Mouse (Mus musculus): Measurements from ENCODE around the gene Casp8ap2.

The Casp8ap2 gene

DNA sequence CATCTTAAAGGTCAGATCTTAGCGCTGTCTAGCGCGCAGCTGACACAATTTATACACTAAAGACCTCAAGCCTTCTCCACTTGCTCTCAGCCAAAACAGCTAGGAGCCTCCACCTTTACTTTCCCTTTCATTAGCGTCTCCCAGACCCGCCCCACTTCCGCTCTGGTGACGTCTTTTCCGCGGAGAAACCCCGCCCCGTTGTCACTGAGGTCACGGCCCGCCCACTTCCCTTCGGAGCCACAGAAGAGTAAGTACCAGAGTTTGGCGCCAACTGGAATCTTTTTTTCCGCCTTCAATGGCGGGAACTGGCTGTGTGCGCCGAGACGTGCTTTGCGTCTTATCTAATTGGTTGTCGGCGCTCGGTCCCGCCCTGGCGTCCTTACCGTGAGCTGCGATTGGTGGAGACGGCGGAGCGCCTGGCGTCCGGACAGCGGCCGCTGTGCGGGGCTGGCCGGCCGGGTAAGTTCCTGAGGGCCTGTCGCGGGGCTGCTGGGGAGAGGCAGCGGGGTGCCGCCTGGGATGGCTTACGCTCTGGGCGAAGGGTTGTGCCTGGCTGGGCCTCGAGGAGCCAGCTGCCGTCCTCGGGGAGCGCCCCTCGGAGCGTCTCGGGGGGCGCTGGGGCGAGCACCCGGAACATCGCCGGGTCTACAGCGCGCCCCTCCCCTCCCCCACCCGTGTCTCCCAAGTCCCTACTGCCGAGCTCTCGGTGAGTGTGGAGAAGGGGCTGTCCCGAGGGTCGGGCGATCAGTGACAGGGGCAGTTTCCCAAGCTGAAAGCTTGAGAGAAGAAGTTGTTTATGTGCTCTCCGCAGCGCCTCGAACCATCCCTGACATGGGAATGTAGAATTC, at the start of gene Casp8ap2:
Gene Casp8ap2 (plus strand): TSS at position 418 of the 848 bp plus-strand sequence.
- DNase-seq (ENCODE audit: low read depth), result peak; percentile 99

DNA sequence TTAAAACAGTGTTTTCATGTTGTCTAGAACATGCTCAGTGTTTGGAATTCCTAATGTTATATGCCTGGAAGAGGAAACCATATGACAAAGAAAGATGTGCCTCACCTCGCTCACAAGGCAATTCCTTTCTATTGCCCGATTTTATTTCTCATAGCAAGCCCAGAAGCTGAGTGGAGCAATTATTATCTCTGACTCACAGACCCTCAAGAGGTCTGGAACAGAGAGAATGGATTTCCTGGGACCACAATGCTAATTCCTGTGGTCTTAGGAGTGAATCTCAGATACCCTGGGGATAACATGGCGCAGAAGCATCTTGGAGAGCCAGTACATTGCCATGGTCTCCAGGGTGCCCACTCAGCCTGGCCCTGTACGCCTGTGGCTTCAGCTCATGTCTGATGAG, 46.2 kb upstream of the Casp8ap2 start:
- no peak for DNase-seq (ENCODE audit: low read depth)

DNA sequence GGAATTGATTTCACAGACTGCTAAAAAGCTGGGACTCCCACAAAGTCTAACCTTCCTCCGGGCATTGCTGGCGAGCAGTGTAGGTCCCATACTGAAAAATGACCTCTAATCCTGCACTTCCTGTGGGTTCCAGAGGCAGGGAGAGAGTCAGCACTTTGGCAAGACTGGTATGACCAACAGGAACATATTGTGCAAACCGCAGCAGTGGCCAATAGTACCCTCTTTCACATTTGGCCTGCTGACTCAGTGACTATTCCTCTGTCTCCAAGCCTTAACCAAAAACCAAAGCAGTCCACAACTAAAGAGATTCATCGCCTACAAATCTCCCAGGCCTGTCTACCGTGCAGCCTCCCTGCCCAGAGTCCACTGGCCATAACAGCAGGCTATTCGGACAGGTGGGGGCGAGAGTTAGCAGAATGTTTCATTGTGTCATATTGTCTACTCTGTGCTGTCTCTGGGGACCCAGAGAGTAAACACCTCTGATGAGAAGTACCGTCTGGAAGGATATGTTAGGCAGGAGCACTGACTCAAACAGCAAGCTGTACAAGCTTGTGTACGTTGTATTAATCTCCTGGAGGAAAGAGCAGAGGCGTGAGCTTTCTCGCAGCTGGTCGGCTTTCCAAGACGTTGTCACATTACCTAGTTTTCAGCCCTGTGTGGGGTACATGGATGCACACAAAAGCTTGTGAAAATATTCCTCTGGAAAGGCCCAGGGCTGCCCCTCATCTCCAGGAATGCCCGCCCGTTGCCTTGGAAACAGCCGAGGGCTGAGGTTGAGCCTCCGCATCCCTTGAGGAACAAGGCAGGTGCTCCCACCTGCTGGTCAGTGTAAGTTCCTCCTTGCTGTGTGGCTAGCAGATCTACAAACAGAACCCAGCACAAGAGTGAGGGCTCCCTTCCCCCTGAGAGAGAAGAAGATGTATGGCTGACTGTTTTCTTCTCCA, 45.0 kb upstream of the Casp8ap2 start:
- no peak for DNase-seq (ENCODE audit: low read depth)

DNA sequence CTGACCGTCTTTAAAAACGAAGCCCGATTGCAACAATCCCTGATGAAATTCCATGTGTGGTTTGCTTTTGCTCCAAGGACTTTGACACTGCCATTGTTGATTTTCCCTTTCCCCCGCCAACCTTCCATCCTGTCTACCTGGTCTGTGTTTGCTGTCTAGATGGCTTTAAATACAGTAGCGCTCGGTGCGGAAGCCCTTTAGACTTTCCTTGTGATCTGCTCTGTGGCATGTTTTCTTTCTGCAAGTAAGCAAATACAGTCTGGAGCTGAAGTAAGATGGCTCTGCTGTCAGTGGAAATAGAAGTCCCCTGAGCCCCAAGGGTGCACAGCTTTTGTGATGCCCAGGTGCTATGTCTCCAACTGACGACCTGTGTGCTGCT, 44.3 kb upstream of the Casp8ap2 start:
- no peak for DNase-seq (ENCODE audit: low read depth)

DNA sequence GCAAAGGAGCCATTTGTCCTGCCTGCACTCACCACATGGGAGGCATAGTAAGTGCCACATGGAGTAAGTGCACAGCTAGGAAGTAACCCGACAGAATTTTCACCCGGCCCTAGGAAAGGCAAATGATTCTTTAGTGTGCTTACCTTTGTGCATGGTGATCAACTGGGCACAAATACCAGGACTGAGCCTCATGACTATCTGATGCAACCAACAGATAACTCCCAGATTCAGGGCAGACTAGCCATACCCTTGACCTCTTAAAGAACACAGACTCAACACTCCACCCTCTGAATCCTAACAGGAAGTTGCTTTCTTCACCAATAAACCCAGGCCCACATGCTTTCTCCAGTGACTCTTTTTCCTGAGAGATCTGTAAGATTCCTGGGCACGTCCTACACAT, 43.8 kb upstream of the Casp8ap2 start:
- DNase-seq (ENCODE audit: low read depth), result no peak

DNA sequence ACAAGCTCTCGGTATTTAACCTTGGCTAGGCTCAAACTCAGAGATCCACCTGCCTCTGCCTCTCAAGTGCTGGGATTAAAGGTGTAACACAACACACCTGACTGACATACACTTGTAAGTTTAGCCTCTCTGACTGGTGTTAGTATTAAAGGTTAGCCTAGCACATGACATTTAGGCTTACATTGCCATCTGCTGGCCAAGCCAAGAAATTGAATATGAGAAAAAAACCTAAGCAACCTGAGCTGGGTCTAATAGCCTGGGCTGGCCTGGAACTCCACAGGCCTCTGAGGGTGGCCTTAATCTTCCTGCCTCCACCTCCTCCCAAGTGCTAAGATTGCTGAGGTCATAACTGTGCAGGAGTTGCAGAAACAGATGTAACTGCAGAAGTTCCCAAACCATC, 43.1 kb upstream of the Casp8ap2 start:
- peak; percentile 13 for DNase-seq (ENCODE audit: low read depth)

DNA sequence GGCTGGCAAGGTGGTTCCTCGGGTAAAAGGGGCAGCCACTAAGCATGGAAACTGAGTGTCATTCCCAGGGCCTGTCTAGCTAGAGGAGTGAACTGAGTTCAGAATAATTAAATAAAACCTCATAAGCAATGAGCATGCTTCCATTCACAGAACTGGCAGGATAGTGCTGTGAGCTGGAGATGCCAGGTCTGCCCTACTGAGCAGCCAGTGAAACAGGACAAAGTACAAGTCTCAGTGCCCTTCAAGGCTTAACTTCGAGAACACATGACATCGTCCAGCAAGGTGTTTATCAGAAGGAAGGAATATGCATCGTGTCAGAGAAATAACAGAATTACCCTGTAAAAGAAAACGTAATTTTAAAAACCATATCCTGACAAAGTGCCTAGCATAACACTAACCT, 41.7 kb upstream of the Casp8ap2 start:
- DNase-seq (ENCODE audit: low read depth), result no peak

DNA sequence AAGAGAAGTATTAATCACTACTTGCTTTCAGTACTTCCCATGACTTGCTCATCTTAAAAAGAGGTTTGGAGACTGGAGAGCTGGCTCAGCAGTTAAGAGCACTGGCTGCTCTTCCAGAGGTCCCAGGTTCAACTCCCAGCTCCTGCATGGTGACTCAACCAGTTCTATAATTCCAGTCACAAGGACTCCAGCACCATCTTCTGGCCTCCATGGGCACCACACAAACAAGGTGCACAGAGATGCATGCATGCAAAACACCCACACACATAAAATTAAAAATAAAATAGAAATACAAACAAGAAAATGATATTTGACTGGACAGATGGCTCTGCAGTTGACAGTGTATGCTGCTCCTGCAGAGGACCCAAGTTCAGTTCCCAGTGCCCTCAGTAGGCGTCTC, 40.6 kb upstream of the Casp8ap2 start:
- no peak for DNase-seq (ENCODE audit: low read depth)

DNA sequence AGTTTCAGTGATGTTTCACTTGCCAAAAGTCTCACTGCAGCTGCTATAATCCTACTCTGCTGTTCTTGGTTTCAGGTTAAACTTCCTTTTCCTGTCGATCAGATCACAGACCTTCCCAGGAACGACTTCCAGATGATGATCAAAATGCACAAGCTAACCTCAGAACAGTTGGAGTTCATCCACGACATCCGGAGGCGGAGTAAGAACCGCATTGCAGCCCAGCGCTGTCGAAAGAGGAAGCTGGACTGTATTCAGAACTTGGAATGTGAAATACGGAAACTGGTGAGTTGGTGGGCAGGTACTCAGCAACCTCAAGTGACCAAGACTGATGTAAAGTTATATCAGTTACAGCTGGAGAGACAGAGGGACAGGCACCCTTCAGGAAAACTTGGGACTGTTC, 40.1 kb upstream of the Casp8ap2 start:
- DNase-seq (ENCODE audit: low read depth), result no peak

DNA sequence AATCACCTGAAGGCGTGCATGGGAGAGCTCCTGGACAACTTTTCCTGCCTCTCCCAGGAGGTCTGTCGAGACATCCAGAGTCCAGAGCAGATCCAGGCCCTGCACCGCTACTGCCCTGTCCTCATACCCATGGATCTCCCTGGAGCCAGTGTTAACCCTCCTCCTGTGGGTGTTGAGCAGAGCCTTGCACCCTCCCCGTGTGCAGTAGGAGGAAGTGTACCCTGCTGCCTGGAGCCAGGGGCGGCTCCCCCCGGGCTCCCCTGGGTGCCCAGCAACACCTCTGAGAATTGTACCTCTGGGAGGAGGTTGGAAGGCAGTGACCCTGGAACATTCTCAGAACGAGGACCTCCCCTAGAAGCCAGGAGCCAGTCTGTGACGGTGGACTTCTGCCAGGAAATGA, 35.4 kb upstream of the Casp8ap2 start:
- no peak for DNase-seq (ENCODE audit: low read depth)

DNA sequence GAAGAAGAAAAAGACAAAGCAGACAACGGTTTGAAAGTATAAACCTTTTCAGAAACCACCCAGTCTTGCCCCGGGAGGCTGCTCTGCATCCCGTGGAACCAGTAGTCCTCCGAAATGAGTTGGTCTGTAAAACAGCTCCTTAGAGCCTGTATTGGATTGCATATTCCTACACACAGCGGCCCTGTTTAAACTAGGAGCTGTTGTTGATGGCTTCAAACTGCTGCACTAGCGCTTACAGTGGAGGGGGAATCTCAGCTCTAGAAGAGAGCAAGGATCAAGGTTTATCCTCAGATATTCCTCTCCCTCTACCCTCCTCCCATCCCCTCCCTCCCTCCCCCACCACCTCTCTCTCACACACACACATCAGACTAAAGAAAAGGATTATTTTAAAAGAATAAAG, 31.1 kb upstream of the Casp8ap2 start:
- no peak for DNase-seq (ENCODE audit: low read depth)

DNA sequence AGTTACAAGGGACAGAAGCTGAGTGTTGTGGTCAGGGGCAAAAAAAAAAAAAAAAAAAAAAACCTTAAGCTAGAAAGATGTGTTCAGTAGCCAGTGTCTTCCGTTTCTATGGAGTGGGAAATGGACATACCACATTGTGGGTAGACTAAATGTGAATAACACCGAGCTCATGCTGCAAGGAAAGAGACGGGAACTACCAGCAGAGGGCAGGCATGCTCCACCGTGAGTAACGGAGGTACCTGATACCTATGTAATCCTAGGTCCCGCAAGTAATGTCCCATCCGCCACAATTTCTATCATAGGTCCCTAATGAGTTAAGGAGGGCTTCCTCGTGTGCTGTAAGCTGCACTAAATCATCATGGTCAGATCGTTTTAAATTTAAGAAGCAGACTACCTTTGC, 28.7 kb upstream of the Casp8ap2 start:
- DNase-seq (ENCODE audit: low read depth), result peak; percentile 57

DNA sequence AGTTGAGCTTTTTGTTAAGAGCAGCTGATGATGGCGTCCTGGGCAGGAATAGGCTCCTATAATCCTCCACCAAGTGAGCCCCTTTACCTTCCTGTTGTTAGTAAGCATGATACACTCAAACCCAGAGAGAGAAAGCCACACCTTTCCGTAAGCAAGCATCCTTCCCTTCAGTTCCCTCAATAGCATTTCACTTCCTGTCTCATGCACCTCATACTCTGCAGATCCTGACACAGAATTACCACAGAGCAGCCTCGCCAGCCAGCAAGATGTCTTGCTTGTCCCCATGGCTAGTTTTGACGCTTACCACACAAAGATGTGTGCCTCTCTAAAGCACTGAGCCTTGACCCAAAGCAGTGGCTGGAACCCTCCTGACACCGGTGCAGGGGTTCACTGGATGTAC, 27.7 kb upstream of the Casp8ap2 start:
- DNase-seq (ENCODE audit: low read depth), result no peak

DNA sequence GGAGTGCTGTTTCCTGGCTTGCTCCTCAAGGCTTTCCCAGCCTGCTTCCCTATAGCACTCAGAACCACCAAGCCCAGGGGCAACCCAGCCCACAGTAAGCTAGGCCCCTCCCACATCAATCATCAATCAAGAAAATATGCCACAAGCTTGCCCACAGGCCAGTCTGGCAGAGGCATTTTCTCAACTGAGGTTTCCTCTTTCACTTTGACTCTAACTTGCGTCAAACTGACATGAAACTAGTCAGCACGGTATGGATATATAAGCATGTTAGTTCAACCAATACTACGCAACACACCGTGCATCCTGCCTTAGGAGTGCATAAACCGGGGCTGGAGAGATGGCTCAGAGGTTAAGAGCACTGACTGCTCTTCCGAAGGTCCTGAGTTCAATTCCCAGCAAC, 27.0 kb upstream of the Casp8ap2 start:
- no peak for DNase-seq (ENCODE audit: low read depth)

DNA sequence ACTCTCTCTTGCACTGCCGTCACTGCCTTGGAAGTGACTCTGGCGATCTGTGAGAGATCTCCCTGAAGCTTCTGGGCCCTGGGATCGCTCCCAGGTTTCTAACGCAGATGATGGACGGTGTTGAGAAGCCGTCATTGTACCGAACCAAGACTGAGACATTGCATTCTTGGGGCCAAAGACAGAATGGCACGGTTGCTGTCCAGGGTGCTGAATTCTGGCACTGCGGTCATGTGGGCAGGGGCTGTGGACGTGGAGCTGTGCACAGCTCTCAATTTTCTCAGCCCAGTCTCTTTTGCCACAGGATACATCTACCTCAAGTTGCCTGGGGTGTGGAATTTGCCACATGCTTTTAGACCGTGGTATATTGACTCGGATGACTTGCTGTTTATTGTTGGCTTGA, 14.1 kb upstream of the Casp8ap2 start:
- peak; percentile 48 for DNase-seq (ENCODE audit: low read depth)

DNA sequence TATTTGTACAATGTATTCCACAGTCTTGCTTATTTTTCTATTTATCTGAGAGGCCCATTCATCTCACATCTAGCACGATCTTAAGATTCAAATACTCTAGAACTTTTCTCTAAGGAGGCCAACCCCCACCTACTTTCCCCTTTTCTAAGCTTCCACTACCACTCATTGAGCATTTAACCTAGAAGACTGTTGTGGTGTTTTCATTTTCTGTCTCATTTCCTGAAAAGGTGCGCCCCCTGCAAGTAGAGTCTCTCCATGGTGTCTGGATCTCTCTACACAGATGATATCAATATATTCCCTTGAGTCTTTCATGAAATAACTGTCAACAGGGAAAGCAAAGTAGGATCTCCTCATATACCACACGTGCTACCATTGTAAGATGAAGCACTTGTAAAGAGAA, 12.6 kb upstream of the Casp8ap2 start, which contains the start of gene Gja10:
Gene Gja10 (minus strand): TSS at position 101 of the 400 bp plus-strand sequence.
- DNase-seq (ENCODE audit: low read depth), result no peak

DNA sequence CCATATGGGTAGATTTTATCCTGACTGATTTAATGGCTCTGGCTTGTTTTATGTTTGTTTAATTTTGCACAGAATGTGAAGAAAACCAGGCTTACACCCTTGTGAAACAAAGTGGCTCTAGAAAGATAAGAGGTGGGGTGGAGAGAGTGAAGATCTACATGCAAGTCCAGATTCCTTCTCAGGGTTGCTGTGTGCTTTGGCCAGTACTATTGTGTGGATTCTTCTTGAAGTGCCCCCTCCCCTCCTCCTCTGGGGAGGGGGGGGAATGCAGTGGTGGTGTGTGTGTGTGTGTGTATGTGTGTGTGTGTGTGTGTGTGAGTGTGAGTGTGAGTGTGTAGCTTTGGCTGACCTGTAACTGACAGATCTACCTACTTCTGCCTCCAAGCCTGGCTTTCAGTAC, 6.4 kb downstream of the Casp8ap2 start:
- no peak for DNase-seq (ENCODE audit: low read depth)

DNA sequence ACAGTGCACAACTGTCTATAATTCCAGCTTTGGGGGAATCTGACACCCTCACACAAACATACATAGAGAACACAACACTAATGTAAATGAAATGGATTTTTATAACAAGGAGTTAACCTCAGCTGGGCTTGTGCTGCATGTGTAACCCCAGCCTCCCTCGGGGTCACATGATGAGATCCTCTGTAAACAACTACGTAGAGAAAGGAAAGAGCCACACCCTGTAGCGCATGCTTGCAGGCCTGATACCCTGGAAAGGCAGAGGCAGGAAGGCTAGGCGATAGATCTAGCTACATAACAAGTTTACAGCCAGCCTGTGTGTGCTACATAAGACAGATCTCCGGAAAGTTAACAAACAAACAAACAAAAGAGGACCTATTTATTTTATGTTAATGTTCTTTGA, 36.4 kb downstream of the Casp8ap2 start:
- no peak for DNase-seq (ENCODE audit: low read depth)

DNA sequence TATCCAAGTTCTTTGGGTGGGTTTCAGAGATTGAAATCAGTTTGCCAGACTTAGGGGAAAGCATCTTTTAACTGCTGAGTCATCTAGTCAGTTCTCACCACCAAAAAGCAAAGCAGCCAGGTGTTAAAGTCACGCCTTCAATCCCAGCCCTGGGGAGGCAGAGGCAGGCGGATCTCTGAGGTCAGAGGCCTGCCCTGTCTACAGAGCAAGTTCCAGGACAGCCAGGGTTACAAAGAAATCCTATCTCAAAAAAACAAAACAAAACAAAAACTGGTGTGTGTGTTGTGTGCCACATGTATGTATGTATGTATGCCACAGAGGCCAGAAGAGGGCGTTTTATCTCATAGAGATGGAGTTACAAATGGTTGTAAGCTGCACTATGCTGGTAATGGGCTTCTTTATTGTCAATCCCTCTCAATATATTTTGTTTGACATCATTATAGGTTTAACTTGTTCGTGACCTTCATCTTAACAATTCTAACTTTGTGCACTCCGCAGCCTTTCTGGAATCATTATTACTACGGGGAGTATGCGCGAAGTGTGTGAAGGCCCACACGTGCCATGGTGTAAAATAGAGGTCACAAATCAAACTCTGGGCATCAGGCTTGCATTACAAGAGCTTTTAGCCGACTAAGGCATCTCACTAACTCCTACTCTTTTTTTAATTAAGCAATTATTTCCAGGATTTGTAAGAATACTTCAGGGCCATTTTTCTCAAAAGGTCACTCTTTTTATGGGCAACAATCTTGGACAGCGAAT, 41.1 kb downstream of the Casp8ap2 start:
- no peak for DNase-seq (ENCODE audit: low read depth)

DNA sequence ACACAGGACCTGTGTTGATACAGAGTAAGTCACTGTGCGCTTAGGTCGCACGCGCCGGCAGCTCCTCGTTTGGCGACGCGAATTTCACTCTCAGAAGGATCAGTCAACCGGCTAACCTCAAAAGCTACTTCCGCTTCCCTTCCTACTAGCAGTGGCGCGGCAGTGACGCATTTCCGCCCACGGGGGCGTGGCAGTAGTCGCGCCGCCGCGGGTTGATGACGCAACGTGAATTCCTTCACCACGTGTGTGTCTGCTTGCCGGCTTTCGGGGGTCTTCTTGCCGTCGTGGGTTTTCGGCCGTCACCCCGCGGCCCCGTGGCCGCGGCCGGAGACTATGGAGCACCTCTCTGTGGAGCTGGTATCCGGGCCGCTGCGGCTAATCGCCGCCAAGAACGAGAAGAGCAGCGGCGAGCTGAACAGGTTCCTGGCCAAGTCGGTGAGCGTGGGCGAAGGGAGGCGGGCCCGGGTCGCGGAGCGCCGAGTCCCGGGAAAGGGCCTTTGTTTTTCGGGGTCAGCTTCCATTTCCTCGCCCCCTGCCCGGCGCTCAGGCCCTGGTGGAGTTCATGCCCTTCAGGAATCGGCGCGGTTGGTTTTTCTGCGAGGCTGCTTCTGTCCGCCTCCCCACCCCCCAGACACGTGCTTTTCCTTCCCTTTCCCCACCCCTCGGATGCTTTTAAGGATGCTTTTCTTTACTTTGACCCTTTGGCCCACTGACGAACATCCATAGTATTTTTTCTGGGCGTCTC, 41.8 kb downstream of the Casp8ap2 start, which contains the start of gene Mdn1:
Gene Mdn1 (plus strand): TSS at position 202 of the 745 bp plus-strand sequence.
- DNase-seq (ENCODE audit: low read depth), result peak; percentile 83

DNA sequence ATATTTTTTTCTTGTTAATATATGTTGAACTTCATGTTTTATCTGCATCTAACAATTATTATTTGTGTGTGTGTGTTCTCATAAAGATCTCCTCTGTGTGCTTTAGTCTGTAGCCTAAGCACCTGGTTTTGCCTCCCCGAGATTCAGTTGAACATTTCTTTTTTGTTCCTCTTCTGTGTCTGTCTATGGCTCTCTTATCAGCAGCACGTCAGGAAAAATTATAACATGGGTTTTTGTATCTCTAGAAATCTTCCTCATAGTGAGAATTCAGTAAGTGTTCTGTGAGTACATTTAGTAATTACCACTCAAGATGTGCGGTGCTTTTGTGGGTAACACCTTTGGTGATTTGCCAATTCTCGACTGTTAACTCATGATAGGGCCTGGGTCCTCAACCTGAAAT, 50.6 kb downstream of the Casp8ap2 start:
- no peak for DNase-seq (ENCODE audit: low read depth)
